Mouse (Mus musculus): ENCODE measurements around the gene Kif17.
A peak's percentile ranks its signal among the peaks of the same experiment; 100 is the strongest.

The Kif17 gene

GRCm38 (mm10) chr4:138259482-138259881 lies 9.2 kb downstream of the Kif17 start:
- DNase-seq (ENCODE audit: low read depth, low spot score) = no peak

- peak; percentile 88 for DNase-seq (ENCODE audit: low read depth, low spot score)
These were observed 11.8 kb downstream of the Kif17 start for GRCm38 (mm10) chr4:138261843-138262681.

GRCm38 (mm10) chr4:138267869-138268268 lies 17.6 kb downstream of the Kif17 start:
- DNase-seq (ENCODE audit: low read depth, low spot score) = no peak

GRCm38 (mm10) chr4:138272011-138272997 lies 22.1 kb downstream of the Kif17 start:
- no peak for DNase-seq (ENCODE audit: low read depth, low spot score)

GRCm38 (mm10) chr4:138278346-138278745 lies 28.1 kb downstream of the Kif17 start:
- no peak for DNase-seq (ENCODE audit: low read depth, low spot score)

GRCm38 (mm10) chr4:138282834-138283233 lies 32.6 kb downstream of the Kif17 start:
- peak; percentile 84 for DNase-seq (ENCODE audit: low read depth, low spot score)

GRCm38 (mm10) chr4:138286411-138286810 lies 36.2 kb downstream of the Kif17 start:
- DNase-seq (ENCODE audit: low read depth, low spot score) = no peak

GRCm38 (mm10) chr4:138288691-138289090 lies 38.5 kb downstream of the Kif17 start:
- no peak for DNase-seq (ENCODE audit: low read depth, low spot score)

- DNase-seq (ENCODE audit: low read depth, low spot score) = no peak
These were observed 41.8 kb downstream of the Kif17 start for GRCm38 (mm10) chr4:138292028-138292427.

- DNase-seq (ENCODE audit: low read depth, low spot score) = no peak
These were observed 43.2 kb downstream of the Kif17 start for GRCm38 (mm10) chr4:138293261-138293948.

GRCm38 (mm10) chr4:138293949-138294550 lies 43.8 kb downstream of the Kif17 start:
- no peak for DNase-seq (ENCODE audit: low read depth, low spot score)

GRCm38 (mm10) chr4:138301271-138301780 lies 51.1 kb downstream of the Kif17 start:
- DNase-seq (ENCODE audit: low read depth, low spot score) = no peak

GRCm38 (mm10) chr4:138303011-138303410 lies 52.8 kb downstream of the Kif17 start:
- no peak for DNase-seq (ENCODE audit: low read depth, low spot score)

GRCm38 (mm10) chr4:138303742-138304141 lies 53.5 kb downstream of the Kif17 start:
- no peak for DNase-seq (ENCODE audit: low read depth, low spot score)

GRCm38 (mm10) chr4:138304340-138305104 lies 54.3 kb downstream of the Kif17 start, which contains the start of gene Ddost:
Ddost (plus strand) TSS chr4:138304730.
- peak; percentile 100 for DNase-seq (ENCODE audit: low read depth, low spot score)

GRCm38 (mm10) chr4:138307025-138307424 lies 56.8 kb downstream of the Kif17 start:
- DNase-seq (ENCODE audit: low read depth, low spot score) = no peak

- no peak for DNase-seq (ENCODE audit: low read depth, low spot score)
These were observed 57.5 kb downstream of the Kif17 start for GRCm38 (mm10) chr4:138307739-138308138.

GRCm38 (mm10) chr4:138310311-138310910 lies 60.2 kb downstream of the Kif17 start:
- no peak for DNase-seq (ENCODE audit: low read depth, low spot score)

- peak; percentile 30 for DNase-seq (ENCODE audit: low read depth, low spot score)
These were observed 61.4 kb downstream of the Kif17 start for GRCm38 (mm10) chr4:138311595-138311994.

- no peak for DNase-seq (ENCODE audit: low read depth, low spot score)
These were observed 61.9 kb downstream of the Kif17 start for GRCm38 (mm10) chr4:138312105-138312504.
